Mouse (Mus musculus) bone marrow, adult 2 months (tissue): ENCODE results near the gene Fbxo6.

Experiments used
- CTCF ChIP-seq: fragments of 200-500 bp; IDR thresholded peaks from 2 replicates; pipeline ENCODE4 v1.5.1; 2011; ENCODE audit warnings: low read length, control low read depth; ENCODE audit not compliant: control insufficient read depth, insufficient read depth
- POLR2A ChIP-seq: fragments of 200-500 bp; IDR thresholded peaks from 2 replicates; pipeline ENCODE4 v1.6.1; 2011; ENCODE audit warnings: low read depth, mild to moderate bottlenecking, control low read depth, low read length, borderline replicate concordance; ENCODE audit not compliant: control insufficient read depth

DNA sequence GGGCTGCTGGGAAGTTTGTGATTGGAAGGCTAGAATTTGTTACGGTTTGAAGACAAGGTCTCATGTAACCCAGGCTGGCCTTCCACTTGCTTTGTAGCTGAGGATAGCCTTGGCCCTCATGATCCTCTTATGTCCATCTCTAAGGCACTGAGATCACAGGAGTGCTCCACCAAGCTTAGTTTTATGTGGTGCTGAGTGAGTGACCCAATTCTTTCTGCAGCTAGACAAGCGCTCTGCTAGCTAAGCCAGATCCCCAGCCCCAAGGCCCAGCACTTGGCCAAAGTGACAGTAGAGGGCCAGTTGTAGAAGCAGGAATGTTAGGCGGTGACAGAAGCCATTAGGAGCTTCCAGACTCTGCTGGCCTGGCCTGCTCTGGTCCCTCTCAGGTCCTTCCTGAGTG, 47.8 kb downstream of the Fbxo6 start:
- TF ChIP-seq CTCF (no peak), POLR2A (no peak)
